Mouse (Mus musculus): ENCODE measurements around the gene Erbb2. TPM values are rescaled to one million over a fixed set of nuclear protein-coding genes. Genes with fewer than 3 reads are reported as not detected.

The Erbb2 gene
- polyA plus RNA-seq, 1 experiment from 2014 or later = 1.2 TPM

- TF ChIP-seq CTCF (IDR thresholded peaks at IDR 0.05; ENCODE audit: low read depth) (no peak), EP300 (IDR thresholded peaks at IDR 0.05; ENCODE audit: low read depth) (no peak)
- peaks cover 29% of the 10 kb centered on the region for H3K27me3 ChIP-seq (ENCODE audit: insufficient read depth, low read length)
- H3K4me1 ChIP-seq (ENCODE audit: insufficient read depth) = peaks cover 4% of the 10 kb centered on the region; the same call in 1 of the 2 replicates
Measured at GRCm38 (mm10) chr11:98387056-98387577, 25.2 kb upstream of the Erbb2 start.

DNA sequence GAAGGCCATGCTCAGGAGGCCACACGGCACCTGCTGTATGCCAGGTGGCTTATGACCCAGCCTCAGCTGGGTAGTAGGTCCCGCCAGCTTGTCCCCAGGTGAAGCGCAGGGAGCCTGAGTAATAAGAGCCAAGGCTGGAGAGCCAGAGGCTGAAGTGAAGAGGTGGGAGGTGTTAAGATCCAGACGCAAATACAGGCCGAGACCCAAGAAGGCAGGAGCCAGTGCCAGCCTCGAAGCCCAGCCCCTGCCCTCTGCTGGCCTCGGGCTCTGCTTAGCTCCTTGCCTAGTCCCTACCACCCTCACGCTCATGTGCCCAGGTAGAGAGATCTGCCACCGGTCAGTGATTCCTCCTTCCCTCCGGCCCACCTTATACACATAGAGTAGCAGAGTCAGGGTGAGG is 24.0 kb upstream of the Erbb2 start:
- H3K4me1 ChIP-seq (ENCODE audit: insufficient read depth) = peaks cover 15% of the 10 kb centered on the region
- no peak overlapping the region for H3K27ac ChIP-seq (ENCODE audit: low read depth)
- no peak overlapping the region for H3K9ac ChIP-seq (replicated peaks)
- DNase-seq (no peak), ATAC-seq (no peak)
- no peaks in the 10 kb centered on the region for H3K36me3 ChIP-seq (replicated peaks; ENCODE audit: insufficient read depth, low read length)
- no peak overlapping the region for H3K4me3 ChIP-seq (ENCODE audit: low read depth, low read length)
- WGBS (ENCODE audit: insufficient replicate concordance) = 73% methylated on average over 10 of the region's 10 CpGs
- TF ChIP-seq CTCF (IDR thresholded peaks at IDR 0.05; ENCODE audit: low read depth) = no peak
- TF ChIP-seq EP300 (IDR thresholded peaks at IDR 0.05; ENCODE audit: low read depth) = no peak
- H3K4me2 ChIP-seq (ENCODE audit: low read depth, low read length) = no peak overlapping the region
- peaks cover 29% of the 10 kb centered on the region for H3K27me3 ChIP-seq (ENCODE audit: insufficient read depth, low read length)
- no peaks in the 10 kb centered on the region for H3K9me3 ChIP-seq (ENCODE audit: low read length)

More at GRCm38 (mm10) chr11:98387056-98387577, 25.2 kb upstream of the Erbb2 start:
- H3K9ac ChIP-seq (replicated peaks) = no peak overlapping the region
- no peaks in the 10 kb centered on the region for H3K36me3 ChIP-seq (replicated peaks; ENCODE audit: insufficient read depth, low read length)
- 46% methylated on average over 14 of the region's 14 CpGs for WGBS (ENCODE audit: insufficient replicate concordance)
- DNase-seq = no peak
- H3K4me3 ChIP-seq (ENCODE audit: low read depth, low read length) = no peak overlapping the region
- no peak overlapping the region for H3K27ac ChIP-seq (ENCODE audit: low read depth)
- H3K4me2 ChIP-seq (ENCODE audit: low read depth, low read length) = no peak overlapping the region
- no peaks in the 10 kb centered on the region for H3K9me3 ChIP-seq (ENCODE audit: low read length)
- ATAC-seq = no peak

- 28% methylated on average over 9 of the region's 9 CpGs for WGBS (ENCODE audit: insufficient replicate concordance)
- ATAC-seq (no peak), DNase-seq (peak; percentile 55)
- Histone ChIP-seq H3K27me3 (ENCODE audit: insufficient read depth, low read length) (peaks cover 29% of the 10 kb centered on the region), H3K9me3 (ENCODE audit: low read length) (no peaks in the 10 kb centered on the region), H3K4me3 (ENCODE audit: low read depth, low read length) (no peak overlapping the region), H3K4me2 (ENCODE audit: low read depth, low read length) (no peak overlapping the region), H3K27ac (ENCODE audit: low read depth) (no peak overlapping the region), H3K36me3 (replicated peaks; ENCODE audit: insufficient read depth, low read length) (no peaks in the 10 kb centered on the region), H3K9ac (replicated peaks) (no peak overlapping the region), H3K4me1 (ENCODE audit: insufficient read depth) (peaks cover 25% of the 10 kb centered on the region)
- TF ChIP-seq EP300 (IDR thresholded peaks at IDR 0.05; ENCODE audit: low read depth) (no peak), CTCF (IDR thresholded peaks at IDR 0.05; ENCODE audit: low read depth) (peak; percentile 76)
Measured at GRCm38 (mm10) chr11:98389221-98389780, 23.0 kb upstream of the Erbb2 start.

DNA sequence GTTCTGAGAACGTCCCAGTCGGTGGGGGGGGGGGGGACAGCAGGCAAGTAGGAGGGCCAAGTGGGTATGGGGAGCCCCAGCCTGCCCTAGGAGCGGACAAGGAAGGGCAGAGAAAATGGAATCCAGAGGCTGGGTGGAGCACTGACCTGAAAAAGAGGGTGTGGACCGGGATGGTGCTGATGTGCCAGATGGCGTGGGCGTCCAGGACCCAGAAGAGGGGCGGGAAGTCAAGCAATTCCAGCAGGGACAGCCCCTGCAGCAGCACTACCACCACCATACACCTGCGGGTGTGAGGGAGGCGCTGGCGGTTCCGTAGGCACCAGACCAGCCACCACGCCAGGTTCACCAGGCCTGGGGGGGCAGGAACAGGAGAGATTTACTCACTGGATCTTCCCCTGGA is 22.1 kb upstream of the Erbb2 start:
- no peak overlapping the region for H3K4me3 ChIP-seq (ENCODE audit: low read depth, low read length)
- H3K9ac ChIP-seq (replicated peaks) = no peak overlapping the region
- H3K4me1 ChIP-seq (ENCODE audit: insufficient read depth) = peaks cover 33% of the 10 kb centered on the region
- H3K9me3 ChIP-seq (ENCODE audit: low read length) = no peaks in the 10 kb centered on the region
- DNase-seq (peak; percentile 15), ATAC-seq (no peak)
- H3K4me2 ChIP-seq (ENCODE audit: low read depth, low read length) = no peak overlapping the region
- H3K27ac ChIP-seq (ENCODE audit: low read depth) = no peak overlapping the region
- H3K36me3 ChIP-seq (replicated peaks; ENCODE audit: insufficient read depth, low read length) = no peaks in the 10 kb centered on the region
- TF ChIP-seq CTCF (IDR thresholded peaks at IDR 0.05; ENCODE audit: low read depth) (no peak), EP300 (IDR thresholded peaks at IDR 0.05; ENCODE audit: low read depth) (no peak)
- 73% methylated on average over 10 of the region's 12 CpGs for WGBS (ENCODE audit: insufficient replicate concordance)
- H3K27me3 ChIP-seq (ENCODE audit: insufficient read depth, low read length) = peaks cover 29% of the 10 kb centered on the region

DNA sequence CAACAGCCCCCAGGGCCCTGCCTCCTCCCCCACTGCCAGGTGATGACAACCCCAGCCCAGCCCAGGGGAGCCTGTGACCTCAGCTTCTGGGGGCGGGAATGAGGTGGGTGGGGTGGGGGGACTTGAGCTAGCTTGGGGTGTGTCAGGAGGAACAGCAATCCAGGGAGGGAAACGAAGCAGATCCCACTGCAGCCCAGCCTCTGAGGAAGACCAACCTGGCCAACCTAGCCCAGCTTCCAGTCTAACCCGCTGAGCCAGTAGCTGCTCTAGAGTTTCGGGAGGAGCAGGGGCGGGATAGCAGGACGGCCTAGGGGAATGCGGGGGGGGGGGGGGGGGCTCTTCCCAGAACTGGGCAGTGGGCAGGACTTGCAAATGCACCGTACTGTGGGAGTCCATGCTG is 20.2 kb upstream of the Erbb2 start:
- Histone ChIP-seq H3K4me3 (ENCODE audit: low read depth, low read length) (no peak overlapping the region), H3K27me3 (ENCODE audit: insufficient read depth, low read length) (peaks cover 15% of the 10 kb centered on the region), H3K9me3 (ENCODE audit: low read length) (no peaks in the 10 kb centered on the region), H3K4me1 (ENCODE audit: insufficient read depth) (peaks cover 36% of the 10 kb centered on the region), H3K9ac (replicated peaks) (no peak overlapping the region), H3K36me3 (replicated peaks; ENCODE audit: insufficient read depth, low read length) (no peaks in the 10 kb centered on the region), H3K27ac (ENCODE audit: low read depth) (0 out of 2 replicates have a peak overlapping the region, but pooled peaks have one; percentile 60), H3K4me2 (ENCODE audit: low read depth, low read length) (no peak overlapping the region)
- ATAC-seq (no peak), DNase-seq (peak; percentile 23)
- no peak for TF ChIP-seq EP300 (IDR thresholded peaks at IDR 0.05; ENCODE audit: low read depth)
- no peak for TF ChIP-seq CTCF (IDR thresholded peaks at IDR 0.05; ENCODE audit: low read depth)
- WGBS (ENCODE audit: insufficient replicate concordance) = 56% methylated on average over 6 of the region's 8 CpGs

DNA sequence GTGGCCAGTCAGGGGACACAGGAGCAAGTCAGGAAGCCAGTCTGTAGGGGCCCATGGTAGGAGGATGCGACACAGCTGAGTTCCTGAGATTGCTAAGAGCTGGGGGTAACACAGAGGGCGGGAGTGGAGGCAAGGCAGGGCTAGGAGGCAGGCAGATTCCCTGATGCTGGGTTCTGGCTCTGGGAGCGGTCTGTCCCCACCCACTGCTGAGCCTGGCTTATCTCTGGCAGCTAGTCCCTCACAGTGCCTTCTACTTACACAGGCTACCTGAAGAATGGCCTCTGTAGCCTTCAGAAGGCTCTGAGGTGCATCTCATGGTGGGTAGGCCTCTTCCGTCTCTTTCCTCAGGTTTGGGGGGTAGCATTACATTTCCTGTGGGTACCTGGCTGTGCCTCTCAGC is 19.6 kb upstream of the Erbb2 start:
- ATAC-seq = peak; percentile 74
- 37% methylated on average over 4 of the region's 4 CpGs for WGBS (ENCODE audit: insufficient replicate concordance)

More for the DNA sequence above, 19.6 kb upstream of the Erbb2 start:
- H3K27me3 ChIP-seq (ENCODE audit: insufficient read depth, low read length) = peaks cover 9% of the 10 kb centered on the region
- H3K9ac ChIP-seq (replicated peaks) = peak overlapping the region; percentile 54
- H3K4me1 ChIP-seq (ENCODE audit: insufficient read depth) = peaks cover 36% of the 10 kb centered on the region
- H3K36me3 ChIP-seq (replicated peaks; ENCODE audit: insufficient read depth, low read length) = no peaks in the 10 kb centered on the region
- H3K9me3 ChIP-seq (ENCODE audit: low read length) = no peaks in the 10 kb centered on the region
- DNase-seq = peak; percentile 64
- TF ChIP-seq CTCF (IDR thresholded peaks at IDR 0.05; ENCODE audit: low read depth) = no peak
- TF ChIP-seq EP300 (IDR thresholded peaks at IDR 0.05; ENCODE audit: low read depth) = no peak
- H3K4me3 ChIP-seq (ENCODE audit: low read depth, low read length) = no peak overlapping the region
- peak overlapping the region; percentile 59 for H3K4me2 ChIP-seq (ENCODE audit: low read depth, low read length)
- peak overlapping the region; percentile 84 for H3K27ac ChIP-seq (ENCODE audit: low read depth)

All from liver, postnatal 0 days (tissue).